Mouse (Mus musculus) ES-E14 (cell line): ENCODE results near the gene Birc5.

Experiments used
- CHD2 ChIP-seq: IDR thresholded peaks from 2 replicates; pipeline ENCODE4 v1.6.1; 2014; ENCODE audit warnings: mild to moderate bottlenecking, low read depth, low read length, inconsistent platforms
- HCFC1 ChIP-seq: IDR thresholded peaks from 2 replicates; pipeline ENCODE4 v1.6.1; 2012; ENCODE audit warnings: low read length, inconsistent platforms, borderline replicate concordance; ENCODE audit not compliant: insufficient read depth
- MAFK ChIP-seq: IDR thresholded peaks from 2 replicates; pipeline ENCODE4 v1.6.1; 2014; ENCODE audit warnings: mild to moderate bottlenecking, low read depth, low read length, inconsistent platforms; ENCODE audit not compliant: insufficient read depth
- ZC3H11A ChIP-seq: IDR thresholded peaks from 2 replicates; pipeline ENCODE4 v1.6.1; 2012; ENCODE audit warnings: low read depth, mild to moderate bottlenecking, inconsistent platforms, low read length, borderline replicate concordance
- ZNF384 ChIP-seq: IDR thresholded peaks from 2 replicates; pipeline ENCODE4 v1.6.1; 2012; ENCODE audit warnings: low read depth, low read length, inconsistent platforms

DNA sequence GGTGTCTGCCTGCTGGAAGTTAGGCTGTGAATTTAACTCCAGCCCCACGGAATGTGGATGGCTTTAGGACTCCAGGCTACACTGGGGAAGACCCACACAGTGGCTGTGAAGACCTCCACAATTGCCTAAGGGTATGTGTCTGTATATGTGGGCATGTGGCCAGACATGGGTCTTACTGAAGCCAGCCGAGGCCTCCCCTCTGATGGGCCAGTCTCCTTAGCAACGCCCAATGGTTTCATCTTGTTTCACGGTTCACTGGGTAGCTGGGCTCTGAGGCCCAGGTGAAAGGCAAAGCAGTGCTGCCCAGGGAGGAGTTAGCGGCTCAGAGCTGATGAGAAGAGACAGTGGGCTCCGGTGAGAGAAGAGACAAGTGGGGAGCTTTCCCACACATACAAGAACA is 16.9 kb downstream of the Birc5 start:
- TF ChIP-seq ZC3H11A, result no peak
- TF ChIP-seq CHD2, result no peak
- TF ChIP-seq ZNF384, result no peak
- no peak for TF ChIP-seq MAFK
- no peak for TF ChIP-seq HCFC1
